Mouse (Mus musculus) G1E (cell line): ENCODE results near the gene Fancc. TPM values are rescaled to one million over a fixed set of nuclear protein-coding genes. Genes with fewer than 3 reads are reported as not detected.

Experiments
- ATAC-seq: 2 replicates; pipeline ENCODE4 v1.8.0; 2016; ENCODE audit warnings: mild to moderate bottlenecking; ENCODE audit not compliant: insufficient number of reproducible peaks, poor library complexity, low FRiP score, severe bottlenecking; ENCODE audit errors: extremely low read depth
- DNase-seq: peaks from one replicate; pipeline ENCODE4 v3.0.0; 2012; ENCODE audit warnings: low spot score
- H3K27me3 ChIP-seq: 2 replicates; pipeline ENCODE4 v1.6.1; 2012; ENCODE audit warnings: mild to moderate bottlenecking, low read length, inconsistent platforms; ENCODE audit not compliant: insufficient read depth
- H3K36me3 ChIP-seq: replicated peaks from 2 replicates; pipeline ENCODE3; 2012; ENCODE audit warnings: mild to moderate bottlenecking, inconsistent platforms
- H3K4me1 ChIP-seq: 2 replicates; pipeline ENCODE4 v1.6.1; 2012; ENCODE audit warnings: low read depth, low read length, inconsistent platforms, mixed read lengths; ENCODE audit not compliant: insufficient read depth
- H3K4me3 ChIP-seq: 2 replicates; pipeline ENCODE4 v1.5.1; 2012; ENCODE audit warnings: low read depth, mild to moderate bottlenecking, inconsistent platforms, low read length, moderate library complexity, mixed read lengths
- H3K9me3 ChIP-seq: replicated peaks from 2 replicates; pipeline ENCODE4 v1.6.1; 2012; ENCODE audit warnings: inconsistent platforms
- CTCF ChIP-seq: IDR thresholded peaks from 2 replicates; pipeline ENCODE4 v1.5.1; 2012; ENCODE audit warnings: low read depth, low read length, inconsistent platforms, mixed read lengths
- GATA1 ChIP-seq: IDR thresholded peaks from 2 replicates; pipeline ENCODE4 v1.6.1; 2012; ENCODE audit warnings: borderline replicate concordance, low read length, inconsistent platforms, mixed read lengths
- GATA2 ChIP-seq: IDR thresholded peaks from 2 replicates; pipeline ENCODE4 v1.6.1; 2012; ENCODE audit warnings: low read depth, low read length, inconsistent platforms, borderline replicate concordance
- POLR2AphosphoS5 ChIP-seq: IDR thresholded peaks from 2 replicates; pipeline ENCODE4 v1.6.1; 2012; ENCODE audit warnings: low read depth, low read length, inconsistent platforms; ENCODE audit not compliant: insufficient replicate concordance
- TAL1 ChIP-seq: conservative IDR thresholded peaks from 2 replicates; pipeline ENCODE4 v1.6.1; 2012; ENCODE audit warnings: low read depth, low read length, inconsistent platforms, mixed read lengths
- polyA plus RNA-seq: library from polyadenylated mRNA; stranded (reverse); fragments of >175 nt; gene quantifications from 2 replicates; pipeline ENCODE4 v1.2.3, GENCODE M21; 2012
- total RNA-seq, 2 experiments: library from RNA; stranded (forward) in 1 of 2; stranded (reverse) in 1 of 2; fragments of 200-1000 nt in 1 of 2; fragments of >200 nt in 1 of 2; fragmentation: Nextera tagmentation in 1 of 2; gene quantifications; 2 replicates each; pipeline ENCODE4 v1.2.3; 2014 to 2017

The Fancc gene
- total and polyA plus RNA-seq, 3 experiments = 2.7 to 13.7 (median 6.8) TPM

DNA sequence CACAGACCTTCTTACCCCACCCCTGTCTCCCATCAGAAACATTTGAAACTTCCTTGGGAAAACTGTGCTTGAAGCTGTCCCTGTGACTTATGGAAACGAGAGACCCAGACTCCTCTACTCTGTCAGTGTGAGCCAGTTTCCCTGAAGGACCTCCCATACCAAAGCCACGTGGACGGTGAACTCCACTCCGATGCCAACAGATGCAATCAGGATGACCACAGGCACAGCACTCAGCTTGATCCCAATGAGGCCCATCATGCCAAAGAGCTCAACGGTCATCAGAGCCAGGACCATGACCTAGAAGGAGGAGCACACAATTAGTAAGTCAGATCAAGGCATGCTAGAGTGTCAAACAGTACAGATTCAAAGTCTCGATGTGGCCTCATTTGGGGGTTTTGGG lies 23.0 kb upstream of the Fancc start:
- Histone ChIP-seq H3K36me3 (peaks cover 96% of the 10 kb centered on the region), H3K9me3 (no peaks in the 10 kb centered on the region), H3K4me3 (no peak overlapping the region), H3K4me1 (peaks cover 2% of the 10 kb centered on the region; the same call in 1 of the 2 replicates), H3K27me3 (no peaks in the 10 kb centered on the region)
- no peak for TF ChIP-seq GATA2
- no peak for TF ChIP-seq CTCF
- TF ChIP-seq TAL1 = no peak
- no peak for TF ChIP-seq GATA1
- TF ChIP-seq POLR2AphosphoS5 = no peak
- ATAC-seq (no peak), DNase-seq (no peak)

DNA sequence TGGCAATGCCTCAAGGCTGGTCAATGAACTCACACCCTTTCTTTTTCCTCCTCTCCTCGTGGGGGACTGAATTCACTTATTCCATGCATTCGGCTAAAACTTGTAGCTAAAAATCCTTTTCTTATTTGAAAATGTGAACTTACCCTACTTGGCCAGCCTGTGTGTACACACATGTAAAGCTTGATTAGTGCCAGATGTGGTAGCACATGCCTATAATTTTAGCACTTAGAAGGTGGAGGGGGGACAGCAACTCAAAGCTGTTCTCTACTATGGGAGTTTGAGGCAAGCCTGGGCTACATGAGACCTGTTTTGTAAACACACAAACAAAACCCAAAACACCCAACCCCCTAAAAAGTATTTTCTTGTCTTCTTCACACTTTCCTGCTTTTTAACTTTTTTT lies 19.5 kb upstream of the Fancc start:
- Histone ChIP-seq H3K36me3 (peaks cover 98% of the 10 kb centered on the region), H3K4me3 (no peak overlapping the region)

DNA sequence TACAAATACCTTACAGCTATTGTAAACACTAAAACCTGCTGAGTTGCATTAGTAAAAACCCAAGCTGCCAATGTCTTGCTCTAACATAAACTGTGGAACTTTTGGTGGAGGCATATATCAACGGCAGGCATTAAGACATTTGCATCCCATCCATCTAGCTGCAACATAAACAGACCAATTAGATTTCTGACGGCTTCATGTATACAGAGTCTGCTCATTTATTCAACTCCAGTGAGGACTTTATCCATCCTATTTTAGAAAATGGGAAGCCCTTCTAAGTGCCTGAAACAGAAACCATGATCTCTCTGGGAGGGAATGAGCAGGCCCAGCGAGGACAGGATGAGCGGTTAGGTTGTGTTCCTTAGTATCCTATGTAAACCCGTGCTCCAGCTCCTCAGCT lies 18.5 kb upstream of the Fancc start:
- Histone ChIP-seq H3K36me3 (peaks cover 99% of the 10 kb centered on the region), H3K4me3 (no peak overlapping the region), H3K4me1 (0 out of 2 replicates have a peak, but pooled peaks cover 3% of the 10 kb centered on the region), H3K9me3 (no peaks in the 10 kb centered on the region), H3K27me3 (no peaks in the 10 kb centered on the region)
- ATAC-seq (no peak), DNase-seq (no peak)
- TF ChIP-seq GATA2 = no peak
- TF ChIP-seq CTCF = no peak
- TF ChIP-seq GATA1 = no peak
- TF ChIP-seq TAL1 = no peak
- no peak for TF ChIP-seq POLR2AphosphoS5

More for the DNA sequence above, 19.5 kb upstream of the Fancc start:
- H3K27me3 ChIP-seq = no peaks in the 10 kb centered on the region
- no peak for ATAC-seq
- no peaks in the 10 kb centered on the region for H3K9me3 ChIP-seq
- no peaks in the 10 kb centered on the region for H3K4me1 ChIP-seq
- no peak for DNase-seq
- TF ChIP-seq CTCF (no peak), POLR2AphosphoS5 (no peak), GATA2 (no peak), TAL1 (no peak), GATA1 (no peak)

DNA sequence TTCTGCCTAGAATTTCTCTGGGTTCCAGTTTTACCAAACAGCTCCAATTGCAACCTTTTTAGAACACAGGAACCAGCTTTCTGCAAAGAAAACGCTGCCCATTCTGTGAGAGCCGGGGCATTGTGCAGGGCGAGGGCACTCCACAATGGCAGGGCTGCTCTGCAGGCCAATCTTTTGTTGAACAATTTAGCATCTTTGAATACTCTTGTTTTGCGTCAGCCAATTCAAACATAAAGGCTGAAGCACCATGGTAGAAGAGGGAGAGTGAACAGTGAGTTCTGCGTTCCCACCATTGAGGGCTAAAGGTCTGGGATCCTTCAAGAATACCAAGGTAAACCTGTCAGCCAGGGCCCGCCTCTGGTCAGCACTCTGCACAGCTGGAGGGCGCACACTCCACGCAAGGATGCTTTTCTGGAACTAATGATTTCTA lies 17.9 kb upstream of the Fancc start:
- 0 out of 2 replicates have a peak, but pooled peaks cover 3% of the 10 kb centered on the region for H3K4me1 ChIP-seq
- H3K9me3 ChIP-seq = no peaks in the 10 kb centered on the region
- H3K27me3 ChIP-seq = no peaks in the 10 kb centered on the region
- H3K36me3 ChIP-seq = peaks cover 98% of the 10 kb centered on the region
- no peak for ATAC-seq
- DNase-seq = no peak
- no peak for TF ChIP-seq POLR2AphosphoS5
- no peak for TF ChIP-seq TAL1
- no peak for TF ChIP-seq CTCF
- no peak for TF ChIP-seq GATA2
- no peak for TF ChIP-seq GATA1
- H3K4me3 ChIP-seq = no peak overlapping the region

DNA sequence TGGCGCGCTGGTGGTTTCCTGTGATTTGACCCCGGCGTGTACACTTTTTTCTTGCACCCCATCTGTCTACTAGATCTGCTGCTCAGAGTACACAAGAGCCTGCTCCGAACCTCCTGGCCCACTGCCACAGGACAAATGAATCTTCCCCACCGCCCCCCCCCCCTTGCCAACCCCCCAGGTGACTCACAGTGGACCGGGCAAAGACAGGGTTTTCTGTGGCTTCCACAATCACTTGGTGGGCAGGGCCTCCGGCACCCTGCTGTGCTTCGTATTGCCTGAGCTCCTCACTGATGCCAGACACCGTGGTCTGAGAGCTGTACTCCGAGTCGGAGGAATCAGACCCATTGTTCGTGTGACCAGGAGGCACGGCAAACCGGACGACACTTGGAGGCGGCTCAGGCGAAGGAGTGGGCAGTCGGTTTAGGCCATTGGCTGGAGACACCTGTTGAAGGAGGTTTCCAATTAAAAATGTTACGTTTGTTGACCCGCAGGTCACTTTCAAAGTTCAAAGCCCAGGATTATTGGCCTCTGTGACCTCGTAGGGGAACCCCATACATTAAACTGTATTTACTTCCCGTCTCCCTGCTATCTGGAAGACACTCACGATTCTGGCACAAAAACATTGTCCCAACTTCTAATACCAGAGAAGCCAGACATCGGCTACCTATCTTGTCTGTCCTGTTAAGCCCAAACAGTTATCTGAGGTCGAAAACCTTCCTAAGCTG lies 16.5 kb upstream of the Fancc start:
- TF ChIP-seq GATA1 (no peak), POLR2AphosphoS5 (no peak), CTCF (no peak), GATA2 (no peak)
- ATAC-seq = no peak
- no peaks in the 10 kb centered on the region for H3K9me3 ChIP-seq
- peaks cover 95% of the 10 kb centered on the region for H3K36me3 ChIP-seq
- 0 out of 2 replicates have a peak, but pooled peaks cover 3% of the 10 kb centered on the region for H3K4me1 ChIP-seq
- H3K4me3 ChIP-seq = no peak overlapping the region
- no peak for DNase-seq
- no peaks in the 10 kb centered on the region for H3K27me3 ChIP-seq

DNA sequence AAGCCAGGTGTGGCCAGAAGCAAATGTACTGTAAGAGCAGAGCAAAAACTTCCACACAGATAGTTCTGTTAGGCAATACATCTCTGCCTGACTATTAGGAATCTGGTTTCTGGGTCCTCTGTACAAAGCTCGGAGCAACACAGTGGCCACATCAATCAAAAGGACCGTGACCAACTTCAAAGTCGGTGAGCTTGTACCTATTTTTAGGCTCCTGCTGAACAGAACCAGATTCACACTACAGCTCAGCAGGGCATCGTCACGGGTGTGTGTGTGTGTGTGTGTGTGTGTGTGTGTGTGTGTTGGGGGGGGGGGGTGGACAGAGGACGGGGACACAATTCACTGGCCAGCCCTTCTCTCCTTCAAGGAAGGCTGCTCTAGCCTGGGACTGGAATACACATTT lies 15.3 kb upstream of the Fancc start:
- ATAC-seq = no peak
- TF ChIP-seq GATA1 (no peak), POLR2AphosphoS5 (no peak), TAL1 (no peak), CTCF (no peak), GATA2 (no peak)
- H3K36me3 ChIP-seq = peaks cover 94% of the 10 kb centered on the region

DNA sequence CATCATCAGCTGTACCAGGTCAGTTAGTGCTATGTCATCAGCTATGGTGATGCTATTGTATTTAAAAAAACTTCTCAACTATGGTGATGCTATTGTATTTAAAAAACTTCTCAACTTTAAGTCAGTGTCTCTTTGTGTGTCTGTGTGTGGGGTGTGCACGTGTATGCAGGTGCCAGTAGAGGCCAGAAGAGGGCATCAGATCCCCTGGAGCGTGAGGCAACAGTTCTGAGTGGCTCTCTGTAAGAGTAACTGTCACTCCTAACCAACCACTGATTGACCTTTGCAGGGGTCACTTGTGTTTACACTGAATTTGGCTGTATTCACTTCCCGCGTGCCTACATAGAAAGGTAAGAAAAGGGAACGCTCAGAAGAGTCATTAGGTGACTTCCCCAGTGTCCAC lies 10.7 kb upstream of the Fancc start:
- Histone ChIP-seq H3K4me3 (no peak overlapping the region), H3K27me3 (0 out of 2 replicates have a peak, but pooled peaks cover 2% of the 10 kb centered on the region), H3K9me3 (no peaks in the 10 kb centered on the region), H3K36me3 (peaks cover 56% of the 10 kb centered on the region), H3K4me1 (0 out of 2 replicates have a peak, but pooled peaks cover 4% of the 10 kb centered on the region)
- no peak for ATAC-seq
- no peak for DNase-seq
- no peak for TF ChIP-seq POLR2AphosphoS5
- no peak for TF ChIP-seq GATA1
- no peak for TF ChIP-seq TAL1
- 0 out of 2 replicates have a peak, but pooled peaks have one; percentile 6 for TF ChIP-seq CTCF
- no peak for TF ChIP-seq GATA2

More for the DNA sequence above, 15.3 kb upstream of the Fancc start:
- Histone ChIP-seq H3K4me1 (0 out of 2 replicates have a peak, but pooled peaks cover 3% of the 10 kb centered on the region), H3K27me3 (no peaks in the 10 kb centered on the region), H3K4me3 (no peak overlapping the region), H3K9me3 (no peaks in the 10 kb centered on the region)
- DNase-seq = no peak
